In the genomic region with DNA sequence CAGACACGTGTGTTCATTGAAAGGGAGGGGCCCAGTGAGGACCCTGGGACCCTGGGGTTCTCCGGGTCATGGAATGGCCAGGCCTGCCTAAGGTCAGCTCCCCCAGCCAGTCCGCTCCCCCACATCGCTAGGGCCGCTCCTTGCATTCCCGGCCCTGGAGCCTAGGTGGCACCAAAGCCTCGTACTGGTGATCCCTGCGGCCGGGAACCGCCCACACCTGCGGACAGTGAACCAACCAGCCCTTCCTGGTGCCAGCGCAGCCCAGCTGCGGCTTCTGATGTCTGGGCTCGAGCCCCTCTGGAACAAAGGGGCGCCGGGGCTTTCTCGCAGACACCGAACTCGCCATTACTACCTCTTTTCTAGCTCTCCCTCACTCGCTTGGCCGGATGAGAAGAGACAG, we compare ENCODE assay signal across 8 mouse cellular contexts. TPM values are rescaled to one million over a fixed set of nuclear protein-coding genes. Genes with fewer than 3 reads are reported as not detected.
A peak's percentile ranks its signal among the peaks of the same experiment; 100 is the strongest.
DNase-seq lines count a peak whose midpoint lies in the region; ATAC-seq and TF ChIP-seq lines count a peak whose summit lies in the region.

No protein-coding gene starts in this region.

- WGBS in forebrain, postnatal 0 days = 0% methylated on average over 21 of the region's 21 CpGs
- WGBS in lung, embryonic 16.5 days = under 1% methylated on average over 21 of the region's 21 CpGs

- H3K27ac ChIP-seq in forebrain, postnatal 0 days (ENCODE audit: low read depth, low read length) = no peak overlapping the region
- no peak overlapping the region for H3K27ac ChIP-seq in lung, embryonic 16.5 days (ENCODE audit: low read length)

- peak; percentile 87 for TF ChIP-seq CTCF in forebrain, postnatal 0 days (IDR thresholded peaks at IDR 0.05; ENCODE audit: low read depth)

- DNase-seq in MN1 (ENCODE audit: low spot score) = peak; percentile 80
- DNase-seq in cerebellum, adult 8-10 months = peak; percentile 72
- peak; percentile 74 for DNase-seq in forebrain, postnatal 0 days
- peak; percentile 88 for DNase-seq in heart, postnatal 4 days
- DNase-seq in layer of hippocampus, adult 9-11 months = peak; percentile 29
- peak; percentile 54 for DNase-seq in ovary, postnatal 10 days (ENCODE audit: low spot score)
- peak; percentile 51 for DNase-seq in thymus, postnatal 0 days (ENCODE audit: low spot score)

- ATAC-seq in forebrain, postnatal 0 days = peak; percentile 66; the same call in 1 of the 2 replicates
- peak; percentile 71 for ATAC-seq in lung, embryonic 16.5 days (ENCODE audit: low read depth)

- peak overlapping the region; percentile 44 for H3K4me3 ChIP-seq in forebrain, postnatal 0 days (ENCODE audit: low read depth, low read length)
- peak overlapping the region; percentile 55 for H3K4me3 ChIP-seq in lung, embryonic 16.5 days (ENCODE audit: low read length)

- peak overlapping the region; percentile 93 for H3K4me2 ChIP-seq in forebrain, postnatal 0 days (ENCODE audit: low read depth)
- peak overlapping the region; percentile 89 for H3K4me2 ChIP-seq in lung, embryonic 16.5 days (ENCODE audit: low read depth, low read length)

- H3K27me3 ChIP-seq in forebrain, postnatal 0 days (ENCODE audit: insufficient read depth, low read length) = peaks cover 28% of the 10 kb centered on the region; the same call in 1 of the 2 replicates
- peaks cover 33% of the 10 kb centered on the region for H3K27me3 ChIP-seq in lung, embryonic 16.5 days (ENCODE audit: control insufficient read depth, insufficient read depth, low read depth, low read length)

- H3K9me3 ChIP-seq in forebrain, postnatal 0 days (ENCODE audit: low read length) = no peaks in the 10 kb centered on the region
- no peaks in the 10 kb centered on the region for H3K9me3 ChIP-seq in lung, embryonic 16.5 days (ENCODE audit: control insufficient read depth, low read length)

- peaks cover 6% of the 10 kb centered on the region; the same call in 1 of the 2 replicates for H3K4me1 ChIP-seq in forebrain, postnatal 0 days (ENCODE audit: insufficient read depth)
- peaks cover 2% of the 10 kb centered on the region; the same call in 1 of the 2 replicates for H3K4me1 ChIP-seq in lung, embryonic 16.5 days (replicated peaks; ENCODE audit: control insufficient read depth, insufficient read depth, low read length)

- no peaks in the 10 kb centered on the region for H3K36me3 ChIP-seq in forebrain, postnatal 0 days (ENCODE audit: insufficient read depth)
- no peaks in the 10 kb centered on the region for H3K36me3 ChIP-seq in lung, embryonic 16.5 days (ENCODE audit: control insufficient read depth, insufficient read depth, low read length)

- H3K9ac ChIP-seq in forebrain, postnatal 0 days = peak overlapping the region; percentile 44
- H3K9ac ChIP-seq in lung, embryonic 16.5 days (ENCODE audit: low read length) = peak overlapping the region; percentile 52; the same call in 1 of the 2 replicates

RNA-seq across cellular contexts. Expression of gene Slc6a4, which starts 1.1 kb away (rescaled TPM):
- 1.3 and 3.0 TPM in 2 replicates for total RNA-seq in forebrain, postnatal 0 days (2014; rRNA removed)
- polyA plus RNA-seq in forebrain, postnatal 0 days (2015; fragmentation: Nextera tagmentation; extraction: Ambion mirVana) = 2.2 and 3.0 TPM in 2 replicates
- under 1 TPM; 0.62 to 0.74 TPM for total RNA-seq in heart, postnatal 4 days (2021)
- polyA plus RNA-seq in lung, embryonic 16.5 days (2015; fragmentation: Nextera tagmentation; extraction: Ambion mirVana) = 1.4 and 1.5 TPM in 2 replicates
- polyA plus RNA-seq in thymus, postnatal 0 days (2015; fragmentation: Nextera tagmentation; extraction: Ambion mirVana) = 0.66 and 1.1 TPM in 2 replicates

Comparison
In these comparisons a context has a peak if more than half of its experiments do, and no peak if none do; other contexts are left out.
1. DNase-seq: peak in every context shown above with its lines; median percentile 88 in heart, postnatal 4 days; 80 in MN1; 74 in forebrain, postnatal 0 days; 72 in cerebellum, adult 8-10 months; 54 in ovary, postnatal 10 days; 51 in thymus, postnatal 0 days; 29 in layer of hippocampus, adult 9-11 months.